Mouse (Mus musculus): Measurements from ENCODE around the gene Chrm3. TPM values are rescaled to one million over a fixed set of nuclear protein-coding genes. Genes with fewer than 3 reads are reported as not detected.

The Chrm3 gene
- 4.0 and 4.1 TPM in 2 replicates for polyA plus RNA-seq (2012; rRNA removed)

GRCm38 (mm10) chr13:10360777-10361176, at the start of gene Chrm3:
TSS of gene Chrm3 (minus strand) at chr13:10360847.

